Mouse (Mus musculus) adrenal gland, adult (tissue): Measurements from ENCODE around the gene Coa4.
A peak's percentile ranks its signal among the peaks of the same experiment; 100 is the strongest.

ENCODE experiments used
- DNase-seq, 2 experiments: peaks; one replicate each; pipeline ENCODE4 v3.0.0; 2022 to 2023; ENCODE audit warnings: low spot score in 1 of 2; ENCODE audit not compliant: inconsistent age in 2 of 2

Coa4 gene

GRCm38 (mm10) chr7:100536804-100537518, at the start of gene Coa4:
Gene Coa4 (plus strand): TSS chr7:100537071.
- DNase-seq: peak; percentile 89 to 94

GRCm38 (mm10) chr7:100487301-100487700, 49.6 kb upstream of the Coa4 start:
- DNase-seq: no peak

GRCm38 (mm10) chr7:100488474-100489048, 48.3 kb upstream of the Coa4 start:
- no peak for DNase-seq

GRCm38 (mm10) chr7:100492391-100493116, 44.3 kb upstream of the Coa4 start:
- DNase-seq: no peak

GRCm38 (mm10) chr7:100493117-100493483, 43.8 kb upstream of the Coa4 start, which contains the start of gene Ucp2:
Gene Ucp2 (plus strand): TSS chr7:100493337.
- DNase-seq: peak; percentile 90 to 95

- DNase-seq: peak; percentile 50 to 81
These were observed 43.1 kb upstream of the Coa4 start for GRCm38 (mm10) chr7:100493484-100494414.

- peak in 1 of 2 experiments; percentile 58 for DNase-seq
These were observed 42.4 kb upstream of the Coa4 start for GRCm38 (mm10) chr7:100494415-100494831.

GRCm38 (mm10) chr7:100495042-100495441, 41.8 kb upstream of the Coa4 start:
- DNase-seq: peak in 1 of 2 experiments; percentile 65

- DNase-seq: peak; percentile 85 to 89
These were observed 41.2 kb upstream of the Coa4 start for GRCm38 (mm10) chr7:100495581-100496251.

- no peak for DNase-seq
These were observed 40.5 kb upstream of the Coa4 start for GRCm38 (mm10) chr7:100496371-100496770.

GRCm38 (mm10) chr7:100496791-100497190, 40.1 kb upstream of the Coa4 start:
- no peak for DNase-seq

GRCm38 (mm10) chr7:100497402-100497801, 39.5 kb upstream of the Coa4 start:
- peak in 1 of 2 experiments; percentile 51 for DNase-seq

- no peak for DNase-seq
These were observed 38.9 kb upstream of the Coa4 start for GRCm38 (mm10) chr7:100497982-100498381.

- peak in 1 of 2 experiments; percentile 24 for DNase-seq
These were observed 37.4 kb upstream of the Coa4 start for GRCm38 (mm10) chr7:100499465-100499864.

GRCm38 (mm10) chr7:100500276-100500977, 36.4 kb upstream of the Coa4 start:
- peak in 1 of 2 experiments; percentile 64 for DNase-seq

GRCm38 (mm10) chr7:100501027-100501843, 35.6 kb upstream of the Coa4 start:
- DNase-seq: peak in 1 of 2 experiments; percentile 60

GRCm38 (mm10) chr7:100501844-100502373, 35.0 kb upstream of the Coa4 start:
- DNase-seq: no peak

GRCm38 (mm10) chr7:100502374-100502922, 34.4 kb upstream of the Coa4 start:
- DNase-seq: peak in 1 of 2 experiments; percentile 45
